Mouse (Mus musculus): Measurements from ENCODE around the gene Foxa2.

DNA sequence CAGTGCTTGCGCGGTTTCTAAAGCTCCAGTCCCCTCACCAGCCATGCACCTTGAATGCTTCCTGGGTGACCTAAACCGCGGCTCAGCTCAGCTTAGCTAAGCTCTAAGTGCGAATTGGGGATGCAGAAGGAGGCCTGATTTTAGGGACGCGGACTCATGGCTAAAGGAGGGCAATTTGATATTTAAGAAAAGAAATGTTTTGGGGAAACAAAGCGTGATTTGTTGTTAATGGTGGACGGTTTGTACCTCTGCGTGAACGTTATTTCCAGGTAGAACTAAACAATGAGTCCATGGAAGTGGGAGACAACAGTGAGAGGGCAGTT is 16.2 kb downstream of the Foxa2 start:
- TF ChIP-seq CTCF (conservative IDR thresholded peaks at IDR 0.05; ENCODE audit: insufficient read depth, insufficient read length, low read depth, low read length), result no peak
- TF ChIP-seq POLR2A (IDR thresholded peaks at IDR 0.05; ENCODE audit: low read depth, low read length), result no peak

All from kidney, adult 2 months (tissue).